Mouse (Mus musculus) adrenal gland, postnatal 0 days (tissue): Measurements from ENCODE around the gene Mctp1. TPM values are rescaled to one million over a fixed set of nuclear protein-coding genes. Genes with fewer than 3 reads are reported as not detected.

Experiments used
- polyA plus RNA-seq: library from polyadenylated mRNA; unstranded; fragments of >200 nt; fragmentation: Nextera tagmentation; extraction: Ambion mirVana; gene quantifications from 2 replicates; pipeline ENCODE4 v1.2.1, GENCODE M21; 2015

The Mctp1 gene
- polyA plus RNA-seq: 1.4 and 3.5 TPM in 2 replicates

GRCm38 (mm10) chr13:76383972-76384663 is at the start of gene Mctp1:
Gene Mctp1 (plus strand): TSS chr13:76384535.

Other genes with a start within 250 kb of the Mctp1 start
- not detected in 2 replicates for gene Fam81b, start 79.5 kb upstream of the Mctp1 start, polyA plus RNA-seq